Mouse (Mus musculus): ENCODE data around the gene Ttk. TPM values are rescaled to one million over a fixed set of nuclear protein-coding genes. Genes with fewer than 3 reads are reported as not detected.

The Ttk gene
- total RNA-seq (2021): under 1 TPM; 0.66 to 0.72 TPM

DNA sequence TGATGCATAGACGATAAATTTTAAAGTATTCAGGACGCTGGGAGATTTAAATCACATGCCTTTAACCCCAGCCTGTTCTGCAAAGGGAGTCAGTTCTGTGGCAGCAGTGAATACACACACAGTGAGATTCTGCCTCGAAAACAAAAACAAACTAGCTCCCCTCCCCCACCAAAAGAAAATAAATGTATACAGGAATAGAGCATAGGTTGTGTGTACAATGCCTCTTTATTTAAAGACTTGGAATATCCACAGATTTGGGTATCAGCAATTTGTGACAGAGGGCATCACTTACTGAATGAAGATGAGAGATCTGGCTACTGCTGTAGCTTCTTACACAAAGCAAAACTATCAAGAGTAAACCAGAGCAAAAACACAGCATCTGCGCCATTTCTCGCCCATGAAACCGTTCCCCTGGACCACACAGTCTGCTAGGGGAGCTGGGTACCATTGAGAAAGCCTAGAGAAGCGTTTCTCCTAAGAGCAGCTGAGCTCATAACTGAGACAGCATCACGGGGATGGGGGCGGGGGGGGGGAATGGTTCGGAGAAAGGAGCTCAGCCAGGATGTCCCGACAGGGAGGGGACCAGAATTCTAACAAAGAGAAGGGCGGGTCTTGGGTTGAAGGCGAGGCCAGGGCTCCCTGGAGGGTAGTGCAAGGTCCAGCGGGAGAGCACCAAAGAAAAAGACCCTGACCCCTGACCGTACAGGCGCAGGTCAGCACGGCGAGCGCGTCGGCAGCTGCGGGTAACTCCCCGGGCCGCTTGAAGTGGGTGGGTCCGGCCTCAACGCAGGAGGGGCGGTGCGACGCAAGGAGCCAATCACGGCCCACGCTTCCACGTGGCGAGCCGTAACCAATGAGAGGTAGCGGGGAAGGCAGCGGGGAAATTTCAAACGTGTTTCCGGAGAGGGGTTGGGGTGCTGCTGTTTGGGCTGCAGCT is at the start of gene Ttk:
Ttk (plus strand) TSS at position 879 of the 937 bp plus-strand sequence.
- DNase-seq: peak; percentile 87 to 89

DNA sequence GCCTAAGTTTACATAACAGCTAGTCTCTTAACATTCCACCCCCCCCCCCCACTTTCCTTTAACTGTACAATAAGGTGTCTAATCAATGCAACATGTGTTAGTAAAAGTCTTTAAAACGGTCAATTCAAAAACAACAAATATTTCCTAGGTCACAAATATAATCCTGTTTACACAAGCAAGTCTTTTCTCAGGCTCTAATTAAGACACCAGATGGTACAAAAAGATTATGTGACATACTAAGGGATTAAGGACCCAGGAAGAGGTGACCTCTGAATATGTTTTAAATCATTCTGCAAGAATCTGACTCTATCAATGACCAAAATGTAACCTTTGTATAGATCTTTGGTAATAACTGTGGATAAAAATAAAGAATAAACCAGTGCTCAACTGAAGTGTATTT is 49.0 kb upstream of the Ttk start:
- no peak for DNase-seq

DNA sequence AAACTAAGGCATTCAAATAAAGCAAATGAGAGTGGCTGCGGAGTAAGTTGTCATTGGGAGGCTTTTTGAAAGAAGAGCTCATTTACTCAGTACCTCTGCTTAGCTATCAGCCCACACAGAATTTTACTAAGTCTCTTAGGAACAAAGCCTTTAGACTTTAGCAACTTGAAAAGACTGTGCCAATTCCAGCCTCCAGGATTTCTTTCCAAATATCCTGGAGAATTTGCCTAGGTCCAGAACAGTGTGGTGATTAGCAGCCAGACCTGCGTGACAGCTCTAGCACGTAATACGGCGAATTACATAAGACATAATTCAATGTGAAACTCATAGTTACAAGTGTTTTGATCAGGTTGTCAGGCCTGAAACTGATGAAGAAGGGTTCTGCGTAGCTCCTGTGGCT is 45.2 kb upstream of the Ttk start:
- DNase-seq: no peak

DNA sequence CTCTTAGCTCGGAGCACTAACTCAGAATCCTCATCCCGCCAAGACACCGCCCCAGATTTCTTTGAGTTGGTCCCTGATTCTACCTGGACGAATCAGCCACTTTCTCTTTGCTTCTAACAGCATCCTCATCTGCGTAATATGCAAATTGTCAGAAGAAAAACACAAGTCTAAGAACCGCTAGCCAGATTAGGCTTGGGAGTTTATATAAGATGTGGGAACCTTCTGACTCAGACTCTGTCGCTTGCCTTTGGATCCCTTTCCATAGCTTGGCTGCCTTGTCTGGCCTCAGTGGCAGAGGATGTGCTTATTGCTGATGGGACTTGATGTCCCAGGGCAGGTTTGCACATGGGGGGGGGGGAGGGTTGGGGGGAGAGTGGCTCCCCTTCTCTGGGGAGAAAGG is 37.6 kb upstream of the Ttk start:
- no peak for DNase-seq

DNA sequence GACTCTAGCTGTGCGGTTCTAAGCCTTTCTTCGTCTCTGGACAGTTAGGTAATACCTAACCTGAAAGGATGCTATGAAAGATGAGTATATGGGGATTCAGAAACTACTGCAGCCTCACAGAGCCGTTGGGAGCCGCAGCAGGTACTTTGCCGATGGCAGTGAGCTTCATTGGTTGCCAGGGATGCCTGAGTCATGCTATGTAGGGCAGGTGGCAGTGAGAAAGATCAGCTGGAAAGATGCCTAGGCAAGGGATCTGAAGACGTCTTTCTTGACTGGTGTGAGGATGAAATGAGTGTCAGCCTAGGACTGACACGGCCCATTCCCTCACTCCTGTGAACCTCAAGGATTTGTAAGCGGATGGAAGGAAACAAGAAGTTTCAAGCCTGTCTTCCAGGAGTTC is 36.6 kb upstream of the Ttk start:
- no peak for DNase-seq

DNA sequence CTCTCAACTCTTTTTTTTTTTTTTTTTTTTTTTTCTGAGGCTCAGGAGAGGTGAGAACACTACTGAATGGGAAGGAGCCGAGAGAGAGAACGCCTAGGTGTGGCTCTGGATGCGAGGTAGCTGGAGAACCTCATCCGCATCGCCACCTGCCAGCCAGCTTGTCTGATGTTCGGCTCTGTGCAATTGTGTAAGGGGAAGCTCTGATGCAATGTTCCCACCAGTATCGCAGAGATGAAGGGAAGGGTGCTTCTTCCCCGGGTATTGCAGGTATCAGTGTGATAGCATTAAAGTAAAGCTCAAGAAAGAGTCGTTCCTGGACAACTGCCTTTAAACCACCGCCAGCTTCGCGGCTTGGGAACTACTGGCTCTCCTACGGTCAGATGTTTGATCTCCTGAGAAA is 30.1 kb upstream of the Ttk start:
- no peak for DNase-seq

DNA sequence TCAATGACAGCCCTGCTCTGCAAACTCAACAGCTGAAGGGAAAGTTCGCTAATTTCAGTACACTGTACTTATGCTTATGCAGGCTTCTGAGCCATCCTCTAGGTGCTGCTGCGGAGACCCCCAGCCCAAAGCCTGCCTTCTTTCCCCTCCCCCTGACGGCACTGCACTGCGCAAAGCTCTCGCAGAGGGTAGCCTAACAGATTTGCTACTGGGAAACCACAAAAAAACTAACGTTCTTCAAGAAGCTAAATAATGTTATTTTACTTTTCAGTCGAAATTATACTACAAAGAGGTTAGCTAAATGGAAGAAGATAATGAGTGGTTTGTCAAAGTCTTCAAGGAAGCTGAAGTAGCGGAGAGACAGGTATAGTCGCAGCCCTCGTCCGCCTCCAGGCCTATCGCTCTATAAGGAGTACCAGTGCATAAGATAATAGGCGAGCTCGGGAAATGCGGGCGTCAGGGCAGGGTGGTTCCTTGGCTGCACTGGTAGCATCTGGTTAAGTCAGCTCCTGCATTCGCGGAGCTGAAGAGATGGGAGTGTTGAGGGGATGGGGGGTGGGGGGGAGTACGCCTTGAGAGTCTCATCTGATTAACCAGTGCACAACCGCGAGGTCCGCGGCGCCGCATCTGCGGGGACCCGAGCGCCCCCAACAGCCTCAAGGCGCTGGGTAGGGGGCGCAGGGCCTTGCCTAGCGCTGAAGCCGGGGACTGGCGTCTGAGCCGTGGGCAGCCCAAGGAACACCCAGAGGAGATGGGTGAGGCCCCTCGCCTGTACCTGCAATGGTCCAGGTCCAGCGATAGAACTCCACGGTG is 29.1 kb upstream of the Ttk start:
- peak in 1 of 2 experiments; percentile 25 for DNase-seq

DNA sequence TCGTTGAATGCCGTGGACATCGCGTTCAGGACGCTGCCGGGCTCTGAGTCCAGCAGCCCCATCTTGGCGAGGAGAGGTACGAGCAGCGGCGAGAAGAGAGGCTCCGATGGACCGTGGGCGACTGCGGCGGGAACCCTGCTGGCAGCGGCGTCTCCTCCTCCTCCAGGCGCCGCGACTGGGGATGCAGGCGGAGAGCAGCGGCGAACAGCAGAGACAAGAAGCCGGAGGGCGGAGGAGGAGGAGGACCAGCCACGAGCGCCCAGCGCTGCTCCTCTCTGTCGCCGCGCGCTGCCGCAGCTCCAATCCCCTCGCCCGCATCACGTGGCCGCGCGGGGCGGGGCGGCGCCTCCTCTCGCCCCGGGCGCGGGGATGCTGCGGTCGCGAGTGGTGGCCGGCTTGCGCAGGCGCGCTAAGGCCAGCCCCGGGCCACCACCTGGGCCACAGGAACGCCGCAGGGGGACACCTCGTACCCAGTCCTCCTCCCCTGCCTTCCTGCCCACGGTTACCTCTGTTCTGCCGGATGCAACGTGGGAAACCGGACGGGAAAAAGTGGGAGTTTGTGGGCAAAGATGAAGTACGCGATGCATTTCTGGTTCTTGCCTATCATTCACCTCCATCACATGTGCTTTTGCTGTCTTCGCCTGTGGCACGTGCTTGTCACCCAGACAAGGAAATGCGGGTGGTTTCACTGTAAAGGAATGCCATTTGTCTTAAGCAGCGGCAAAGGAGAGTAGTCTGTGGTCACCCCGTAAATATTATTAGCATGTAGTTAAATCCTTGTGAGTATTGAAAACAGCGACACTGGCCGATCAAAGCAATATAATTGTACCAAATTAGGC is 28.3 kb upstream of the Ttk start, which contains the start of gene Elovl4:
Elovl4 (minus strand) TSS at position 301 of the 839 bp plus-strand sequence.
- DNase-seq: peak; percentile 88 to 89

DNA sequence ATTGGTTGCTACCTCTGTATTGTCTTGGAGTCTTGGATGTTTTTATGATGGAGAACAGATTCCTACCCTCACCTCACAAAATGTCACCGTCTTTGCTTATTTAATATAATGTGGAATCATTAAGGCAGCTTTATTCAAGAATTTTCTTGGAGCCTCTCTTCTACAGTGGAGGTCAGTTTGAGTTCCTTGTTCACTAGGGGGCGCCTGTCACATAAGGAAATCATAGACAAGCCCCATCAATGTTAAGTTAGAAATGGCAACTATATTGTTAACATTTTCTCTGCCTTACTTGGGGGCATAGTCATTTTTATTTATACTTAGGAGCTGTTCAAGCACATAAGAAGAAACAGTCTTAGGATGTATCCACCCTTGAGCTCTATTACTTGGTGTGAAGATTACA is 26.9 kb upstream of the Ttk start:
- DNase-seq: no peak

DNA sequence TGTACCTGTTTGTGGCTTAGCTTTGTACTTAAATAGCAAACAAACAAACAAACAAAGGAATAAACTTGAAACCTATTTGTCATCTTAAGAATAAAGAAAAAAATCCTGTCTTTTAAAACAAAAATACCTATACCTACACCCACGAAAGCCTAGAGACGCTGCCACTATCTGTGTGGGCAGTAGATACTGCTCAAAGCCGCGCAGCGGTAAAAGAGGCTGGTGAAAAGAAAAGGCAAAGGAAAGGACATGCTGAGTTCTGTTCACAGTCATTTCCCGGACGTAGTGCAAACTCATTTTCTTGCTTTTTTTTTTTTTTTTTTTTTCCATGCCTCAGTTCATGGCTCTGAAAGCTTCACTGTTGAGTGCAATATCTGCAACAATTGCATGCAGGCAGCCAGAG is 15.3 kb upstream of the Ttk start:
- no peak for DNase-seq

DNA sequence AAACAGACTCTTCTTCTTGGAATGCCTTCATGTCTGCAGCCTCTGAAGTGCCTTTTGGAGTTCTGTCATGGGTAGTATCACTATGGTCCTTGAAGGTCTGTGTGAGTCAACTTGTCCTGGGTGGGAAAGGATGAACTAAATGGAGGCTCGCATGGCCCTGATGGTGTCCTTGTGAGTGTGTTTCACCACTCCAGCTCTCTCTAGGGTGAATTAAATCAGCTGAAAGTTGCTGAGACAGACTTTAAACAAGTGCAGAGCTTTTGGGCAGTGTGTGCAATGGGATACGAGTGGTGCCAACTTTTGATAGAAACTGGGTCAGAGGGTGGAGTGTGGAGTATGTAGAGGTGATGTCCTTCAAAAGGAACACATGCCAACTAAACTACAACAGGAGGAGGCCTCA is 13.5 kb upstream of the Ttk start:
- no peak for DNase-seq

DNA sequence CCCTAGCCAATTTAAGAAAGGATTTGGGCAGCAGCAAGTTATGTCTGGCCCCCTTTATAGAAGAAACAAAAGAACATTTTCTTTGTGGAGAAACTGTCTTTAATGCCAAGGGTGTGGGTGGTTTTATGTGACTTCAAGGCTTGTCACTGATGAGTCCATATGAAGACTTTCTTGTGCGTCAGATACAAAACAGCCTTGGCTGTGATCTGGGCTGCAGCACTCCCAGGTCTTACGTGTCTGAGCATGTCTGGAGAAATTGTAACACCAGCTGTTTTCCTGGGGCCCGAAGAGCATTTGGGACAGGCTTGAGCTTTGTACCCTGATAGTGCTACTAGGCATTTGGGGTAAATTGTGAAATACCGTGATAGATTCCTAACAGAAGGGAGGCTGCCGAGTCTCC is 11.6 kb upstream of the Ttk start:
- DNase-seq: no peak

DNA sequence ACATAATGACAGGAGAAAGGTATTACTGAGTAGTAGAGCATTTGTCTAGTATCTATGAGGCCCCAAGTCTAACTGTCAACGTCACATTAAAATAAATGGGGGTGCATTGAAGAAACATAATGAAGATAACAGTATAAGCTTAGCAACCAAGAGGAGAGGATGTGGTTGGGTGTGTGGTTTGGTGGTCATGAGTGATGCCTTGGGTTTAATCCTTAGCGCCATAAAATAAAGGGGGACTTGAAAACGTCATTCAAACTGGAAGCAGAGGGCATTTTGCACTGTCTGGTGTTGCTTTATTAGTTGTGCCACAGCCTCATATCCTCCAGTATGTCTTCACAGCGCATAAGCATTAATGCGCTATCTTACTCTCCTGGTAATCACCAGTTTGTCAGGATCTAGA is 4.6 kb upstream of the Ttk start:
- no peak for DNase-seq

DNA sequence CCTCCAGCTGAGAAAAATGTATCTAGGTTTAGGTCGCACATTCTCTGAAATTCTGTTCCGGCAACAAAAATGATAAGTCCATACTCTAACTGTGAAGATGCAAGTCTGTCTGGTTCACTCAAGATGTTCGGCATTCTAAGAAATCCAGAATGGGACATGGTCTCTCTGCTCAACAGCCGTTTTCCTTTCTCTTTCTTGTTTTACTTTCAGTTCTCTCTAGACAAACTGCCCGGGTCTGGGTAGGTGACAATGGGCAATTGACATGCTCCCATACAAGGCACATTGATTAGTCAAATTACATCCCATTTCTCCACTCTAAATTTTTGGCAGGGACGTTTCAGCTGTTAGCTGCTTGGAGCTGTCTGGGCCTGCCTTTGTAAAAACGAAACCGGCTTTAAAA is 3.3 kb upstream of the Ttk start:
- no peak for DNase-seq

DNA sequence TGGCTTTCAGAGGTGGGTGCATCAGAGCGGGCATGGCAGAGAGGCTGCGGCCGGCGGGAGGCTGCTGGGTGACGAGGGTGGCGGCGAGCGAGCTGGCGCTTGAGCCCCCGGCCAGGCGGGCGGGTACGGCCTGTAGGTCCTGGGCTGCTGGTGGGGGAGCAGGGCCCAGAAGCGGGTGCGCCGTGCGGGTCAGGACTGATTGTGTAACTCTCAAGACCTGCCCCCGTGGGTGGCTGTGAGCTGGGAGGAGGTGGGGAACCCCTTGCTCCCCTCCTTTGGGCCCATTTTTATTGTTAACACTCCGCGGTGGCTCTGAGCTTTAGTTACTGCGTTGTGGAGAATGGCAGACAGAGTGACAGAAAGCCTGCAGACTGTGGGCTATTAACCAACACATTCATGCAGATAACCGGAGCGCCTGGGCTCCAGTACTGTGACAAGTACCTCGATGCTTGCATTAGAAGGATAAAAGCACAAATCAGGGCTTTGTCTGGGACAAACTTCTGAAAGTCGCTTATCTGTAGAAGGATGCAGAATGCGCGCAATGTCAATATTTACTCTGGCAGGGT is 342 bp downstream of the Ttk start:
- no peak for DNase-seq

DNA sequence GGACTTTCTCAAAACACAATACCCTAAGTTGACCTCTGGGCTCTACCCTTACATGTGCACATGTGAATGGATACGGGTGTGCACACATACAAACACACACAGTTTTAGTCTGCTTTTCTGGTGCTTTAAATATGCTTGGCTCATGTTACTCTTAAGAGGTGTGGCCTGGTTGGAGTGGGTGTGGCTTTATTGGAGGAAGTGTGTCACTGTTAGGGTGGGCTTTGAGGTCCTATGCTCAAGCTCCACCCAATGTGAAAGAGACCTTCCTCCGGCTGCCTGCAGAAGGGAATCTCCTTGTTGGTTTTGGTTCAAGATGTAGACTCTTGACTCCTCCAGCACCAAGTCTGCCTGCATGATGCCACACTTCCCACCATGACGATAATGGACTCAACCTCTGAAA is 18.0 kb downstream of the Ttk start:
- no peak for DNase-seq

DNA sequence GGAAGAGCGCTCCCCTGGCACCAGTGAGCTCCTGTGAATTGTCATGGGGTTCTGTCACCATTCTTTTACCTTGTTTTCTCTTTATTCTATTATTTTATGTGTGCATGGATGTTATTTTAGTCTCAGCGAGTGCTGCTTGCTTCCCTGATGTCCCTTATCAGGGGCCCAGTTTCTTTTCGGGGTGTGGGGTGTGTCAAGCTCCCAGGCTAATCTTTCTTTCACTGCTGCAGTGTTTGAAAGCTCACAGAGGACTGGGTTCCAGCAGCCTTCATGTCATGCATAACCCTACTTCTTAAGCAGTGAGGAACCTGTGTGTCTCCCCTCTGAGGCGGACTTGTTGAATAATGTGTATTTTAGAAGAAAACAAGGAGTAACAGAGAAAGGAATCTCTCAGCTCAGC is 30.7 kb downstream of the Ttk start:
- DNase-seq: no peak

DNA sequence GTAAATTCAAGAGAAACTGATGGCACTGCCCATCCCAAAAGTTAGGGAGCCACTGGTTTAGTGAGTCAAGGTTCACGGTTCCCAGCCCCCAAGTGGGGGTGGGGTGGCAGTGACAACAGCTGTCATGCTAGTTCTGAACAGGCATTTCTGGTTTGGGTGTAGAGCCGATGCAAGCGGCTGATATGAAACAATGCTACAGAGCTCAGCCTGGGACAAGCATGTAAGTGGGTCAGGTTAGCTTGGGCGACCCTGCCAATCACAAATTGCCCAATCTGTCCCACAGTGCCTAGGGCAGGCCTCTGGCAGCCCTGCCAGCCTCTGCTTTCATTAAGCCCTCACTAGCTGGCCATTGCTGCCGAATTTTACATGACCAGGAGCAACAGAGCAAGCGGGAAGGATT is 47.7 kb downstream of the Ttk start:
- no peak for DNase-seq

DNA sequence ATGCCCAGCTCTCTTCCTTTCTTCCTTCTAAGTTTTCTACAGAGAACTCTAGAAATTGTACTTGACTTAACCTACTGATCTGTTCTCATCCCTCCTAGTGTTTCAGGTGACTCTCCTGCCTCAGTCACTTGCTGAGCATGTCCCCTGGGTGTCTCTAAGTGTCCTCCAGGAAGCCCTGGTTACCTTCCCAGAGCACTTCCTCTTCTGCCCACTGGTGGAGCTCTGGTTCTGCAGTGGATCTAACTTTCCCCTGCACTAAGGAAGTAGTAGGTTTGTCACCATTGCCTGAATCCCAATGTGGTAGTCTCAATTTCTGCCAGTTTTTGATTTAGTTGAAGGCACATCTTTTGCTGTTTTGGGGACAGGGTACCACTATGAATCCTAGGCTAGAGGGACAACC is 51.7 kb downstream of the Ttk start:
- DNase-seq: no peak

DNA sequence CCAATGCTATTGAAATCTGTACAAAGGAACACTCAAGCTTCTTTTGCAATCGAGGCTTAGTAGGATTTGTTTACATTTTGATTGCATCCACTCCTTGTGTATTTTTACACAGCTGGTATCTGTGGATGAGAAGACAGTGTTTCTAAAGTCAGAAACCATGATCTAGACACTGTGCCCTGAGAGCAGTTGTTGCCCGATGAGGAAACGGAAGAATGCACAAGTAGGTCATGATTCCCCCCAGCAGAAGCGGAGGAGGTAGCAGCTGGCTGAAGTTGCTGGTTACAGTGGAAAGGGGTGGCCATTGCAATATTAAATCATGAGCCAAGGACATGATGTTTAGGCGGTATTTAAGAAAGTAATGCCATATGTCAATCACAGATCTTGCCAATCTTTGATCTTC is 53.7 kb downstream of the Ttk start:
- no peak for DNase-seq

DNA sequence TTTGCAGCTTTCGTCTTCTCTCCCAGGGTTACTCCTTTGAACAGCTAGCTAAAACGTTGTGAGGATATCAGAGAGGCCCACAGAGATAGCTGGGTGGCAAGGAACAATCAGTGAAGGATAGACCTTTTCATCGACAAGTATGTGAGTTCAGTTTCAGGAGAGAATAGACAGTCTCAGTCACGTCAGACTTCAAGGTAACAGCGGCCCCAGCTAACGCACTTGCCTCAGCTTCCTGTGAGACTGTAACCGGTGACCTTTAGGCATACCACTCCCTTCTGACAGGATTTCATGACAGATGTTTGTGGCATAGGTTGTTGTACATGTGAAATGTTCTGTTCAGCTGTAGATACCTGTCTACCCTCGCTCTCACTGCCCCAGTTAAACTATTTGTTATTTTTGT is 58.6 kb downstream of the Ttk start:
- DNase-seq: no peak

DNA sequence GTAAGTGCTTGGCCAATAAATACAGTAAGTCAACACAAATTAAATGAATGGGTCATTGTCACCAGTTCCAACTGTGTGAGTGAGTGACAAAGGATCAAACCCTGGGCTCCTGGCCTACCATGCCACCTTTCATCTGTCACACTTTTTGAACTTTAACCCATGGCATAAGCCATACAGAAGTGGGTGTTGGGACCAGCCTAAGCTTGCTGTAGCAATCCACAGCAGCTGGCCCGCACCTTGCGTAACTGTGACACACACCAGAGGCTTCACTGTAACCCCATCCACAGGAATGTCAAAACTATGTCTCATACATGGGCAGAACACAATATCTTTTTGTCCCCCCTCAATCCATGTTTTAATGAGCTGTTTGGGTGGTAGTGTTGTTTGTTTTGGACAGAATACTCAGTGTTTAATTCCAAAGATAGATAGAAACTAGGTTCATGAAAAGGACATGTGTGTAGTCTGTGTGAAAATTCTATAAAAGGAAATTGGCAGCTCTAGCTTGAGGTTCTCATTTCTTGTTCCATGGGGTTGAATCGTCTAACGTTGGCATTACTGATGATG is 59.4 kb downstream of the Ttk start:
- no peak for DNase-seq

Data from layer of hippocampus, postnatal 36 days (tissue).